Mouse (Mus musculus) stomach, postnatal 0 days (tissue): ENCODE measurements around the gene Adamtsl2.

Source experiments
- CTCF ChIP-seq: IDR thresholded peaks from 2 replicates; pipeline ENCODE4 v1.5.1; 2016; ENCODE audit warnings: antibody characterized with exemption, low read depth, mild to moderate bottlenecking, moderate library complexity
- EP300 ChIP-seq: optimal IDR thresholded peaks from 2 replicates; pipeline ENCODE3; 2016; ENCODE audit warnings: antibody characterized with exemption

DNA sequence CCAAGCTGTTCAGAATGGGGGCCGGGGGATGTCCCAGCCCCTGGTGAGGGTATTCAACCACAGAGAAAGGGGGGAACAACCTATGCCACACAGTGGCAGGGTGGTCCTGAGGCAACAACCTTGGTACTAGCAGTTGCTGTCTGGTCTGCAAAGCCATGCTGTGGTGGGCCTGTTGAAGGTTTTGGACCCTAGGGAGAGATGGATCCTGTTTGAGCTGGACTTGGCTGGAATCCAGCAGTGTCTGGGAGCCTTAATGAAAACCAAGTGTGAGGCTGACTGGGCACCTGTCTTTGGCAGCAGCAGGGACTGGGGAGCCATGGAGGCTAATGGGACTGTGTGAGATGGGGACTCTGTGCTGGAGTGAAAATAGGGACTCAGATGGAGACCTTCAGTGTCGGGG, 470 bp downstream of the Adamtsl2 start:
- TF ChIP-seq CTCF (no peak), EP300 (no peak)
